Mouse (Mus musculus): ENCODE data around the gene Zfyve26. TPM values are rescaled to one million over a fixed set of nuclear protein-coding genes. Genes with fewer than 3 reads are reported as not detected.

Gene Zfyve26
- polyA plus RNA-seq (2015; fragmentation: Nextera tagmentation; extraction: Ambion mirVana) = 13.0 and 13.9 TPM in 2 replicates

- Histone ChIP-seq H3K4me3 (replicated peaks; ENCODE audit: low read length) (peak within 1 kb of the TSS; percentile 93), H3K9me3 (replicated peaks; ENCODE audit: control insufficient read depth, low read length) (no peaks in the 10 kb centered on the region), H3K4me2 (ENCODE audit: low read depth, low read length) (peak within 1 kb of the TSS; percentile 91), H3K27me3 (ENCODE audit: control insufficient read depth, insufficient read depth, low read length) (no peaks in the 10 kb centered on the region), H3K36me3 (ENCODE audit: control insufficient read depth, insufficient read depth, low read length) (no peaks in the 10 kb centered on the region), H3K27ac (ENCODE audit: low read length) (peak within 1 kb of the TSS; percentile 72; the same call in 1 of the 2 replicates), H3K4me1 (ENCODE audit: control insufficient read depth, insufficient read depth, low read length) (0 out of 2 replicates have a peak, but pooled peaks cover 11% of the 10 kb centered on the region), H3K9ac (ENCODE audit: low read length) (peak within 1 kb of the TSS; percentile 83)
- ATAC-seq (ENCODE audit: insufficient read depth, low FRiP score) = peak; percentile 96
- under 1% methylated on average over 29 of the region's 29 CpGs for WGBS
Measured at GRCm38 (mm10) chr12:79296126-79296816, at the start of gene Zfyve26. Gene Zfyve26, minus strand, starts transcription at chr12:79296304.

GRCm38 (mm10) chr12:79341291-79341845 is 45.3 kb upstream of the Zfyve26 start:
- Histone ChIP-seq H3K4me1 (ENCODE audit: control insufficient read depth, insufficient read depth, low read length) (peaks cover 8% of the 10 kb centered on the region; the same call in 1 of the 2 replicates), H3K4me3 (replicated peaks; ENCODE audit: low read length) (no peak overlapping the region)

GRCm38 (mm10) chr12:79340513-79340912 is 44.4 kb upstream of the Zfyve26 start:
- Histone ChIP-seq H3K4me2 (ENCODE audit: low read depth, low read length) (no peak overlapping the region), H3K4me3 (replicated peaks; ENCODE audit: low read length) (no peak overlapping the region), H3K27me3 (ENCODE audit: control insufficient read depth, insufficient read depth, low read length) (no peaks in the 10 kb centered on the region), H3K9me3 (replicated peaks; ENCODE audit: control insufficient read depth, low read length) (no peaks in the 10 kb centered on the region), H3K27ac (ENCODE audit: low read length) (peak overlapping the region; percentile 50; the same call in 1 of the 2 replicates), H3K36me3 (ENCODE audit: control insufficient read depth, insufficient read depth, low read length) (no peaks in the 10 kb centered on the region), H3K4me1 (ENCODE audit: control insufficient read depth, insufficient read depth, low read length) (peaks cover 8% of the 10 kb centered on the region; the same call in 1 of the 2 replicates), H3K9ac (ENCODE audit: low read length) (no peak overlapping the region)
- peak; percentile 60; the same call in 1 of the 2 replicates for ATAC-seq (ENCODE audit: insufficient read depth, low FRiP score)
- 64% methylated on average over 6 of the region's 6 CpGs for WGBS

More at GRCm38 (mm10) chr12:79341291-79341845, 45.3 kb upstream of the Zfyve26 start:
- Histone ChIP-seq H3K36me3 (ENCODE audit: control insufficient read depth, insufficient read depth, low read length) (no peaks in the 10 kb centered on the region), H3K9me3 (replicated peaks; ENCODE audit: control insufficient read depth, low read length) (no peaks in the 10 kb centered on the region), H3K4me2 (ENCODE audit: low read depth, low read length) (no peak overlapping the region), H3K27ac (ENCODE audit: low read length) (no peak overlapping the region), H3K27me3 (ENCODE audit: control insufficient read depth, insufficient read depth, low read length) (no peaks in the 10 kb centered on the region), H3K9ac (ENCODE audit: low read length) (no peak overlapping the region)
- WGBS = 66% methylated on average over 6 of the region's 6 CpGs
- no peak for ATAC-seq (ENCODE audit: insufficient read depth, low FRiP score)

GRCm38 (mm10) chr12:79338791-79339190 is 42.7 kb upstream of the Zfyve26 start:
- no peaks in the 10 kb centered on the region for H3K27me3 ChIP-seq (ENCODE audit: control insufficient read depth, insufficient read depth, low read length)
- H3K4me1 ChIP-seq (ENCODE audit: control insufficient read depth, insufficient read depth, low read length) = peaks cover 8% of the 10 kb centered on the region; the same call in 1 of the 2 replicates
- no peak overlapping the region for H3K4me2 ChIP-seq (ENCODE audit: low read depth, low read length)
- ATAC-seq (ENCODE audit: insufficient read depth, low FRiP score) = no peak
- H3K9me3 ChIP-seq (replicated peaks; ENCODE audit: control insufficient read depth, low read length) = peaks cover 11% of the 10 kb centered on the region
- no peak overlapping the region for H3K27ac ChIP-seq (ENCODE audit: low read length)
- WGBS = 90% methylated on average over 8 of the region's 8 CpGs
- H3K4me3 ChIP-seq (replicated peaks; ENCODE audit: low read length) = no peak overlapping the region
- no peak overlapping the region for H3K9ac ChIP-seq (ENCODE audit: low read length)
- H3K36me3 ChIP-seq (ENCODE audit: control insufficient read depth, insufficient read depth, low read length) = peaks cover 9% of the 10 kb centered on the region

GRCm38 (mm10) chr12:79331722-79332121 is 35.6 kb upstream of the Zfyve26 start:
- Histone ChIP-seq H3K27ac (ENCODE audit: low read length) (no peak overlapping the region), H3K9me3 (replicated peaks; ENCODE audit: control insufficient read depth, low read length) (peaks cover 12% of the 10 kb centered on the region), H3K4me3 (replicated peaks; ENCODE audit: low read length) (no peak overlapping the region), H3K36me3 (ENCODE audit: control insufficient read depth, insufficient read depth, low read length) (peaks cover 10% of the 10 kb centered on the region), H3K9ac (ENCODE audit: low read length) (no peak overlapping the region), H3K4me2 (ENCODE audit: low read depth, low read length) (no peak overlapping the region), H3K4me1 (ENCODE audit: control insufficient read depth, insufficient read depth, low read length) (no peaks in the 10 kb centered on the region), H3K27me3 (ENCODE audit: control insufficient read depth, insufficient read depth, low read length) (no peaks in the 10 kb centered on the region)
- no peak for ATAC-seq (ENCODE audit: insufficient read depth, low FRiP score)
- 65% methylated on average over 4 of the region's 4 CpGs for WGBS

GRCm38 (mm10) chr12:79330571-79330970 is 34.5 kb upstream of the Zfyve26 start:
- Histone ChIP-seq H3K36me3 (ENCODE audit: control insufficient read depth, insufficient read depth, low read length) (peaks cover 10% of the 10 kb centered on the region), H3K9me3 (replicated peaks; ENCODE audit: control insufficient read depth, low read length) (peaks cover 12% of the 10 kb centered on the region), H3K4me2 (ENCODE audit: low read depth, low read length) (no peak overlapping the region), H3K4me3 (replicated peaks; ENCODE audit: low read length) (no peak overlapping the region), H3K4me1 (ENCODE audit: control insufficient read depth, insufficient read depth, low read length) (no peaks in the 10 kb centered on the region), H3K27me3 (ENCODE audit: control insufficient read depth, insufficient read depth, low read length) (no peaks in the 10 kb centered on the region), H3K9ac (ENCODE audit: low read length) (no peak overlapping the region), H3K27ac (ENCODE audit: low read length) (no peak overlapping the region)
- 67% methylated on average over 2 of the region's 2 CpGs for WGBS
- ATAC-seq (ENCODE audit: insufficient read depth, low FRiP score) = no peak; the same call in 1 of the 2 replicates

- Histone ChIP-seq H3K27me3 (ENCODE audit: control insufficient read depth, insufficient read depth, low read length) (no peaks in the 10 kb centered on the region), H3K4me2 (ENCODE audit: low read depth, low read length) (no peak overlapping the region), H3K4me1 (ENCODE audit: control insufficient read depth, insufficient read depth, low read length) (no peaks in the 10 kb centered on the region), H3K36me3 (ENCODE audit: control insufficient read depth, insufficient read depth, low read length) (no peaks in the 10 kb centered on the region), H3K9me3 (replicated peaks; ENCODE audit: control insufficient read depth, low read length) (no peaks in the 10 kb centered on the region), H3K4me3 (replicated peaks; ENCODE audit: low read length) (no peak overlapping the region), H3K9ac (ENCODE audit: low read length) (no peak overlapping the region), H3K27ac (ENCODE audit: low read length) (peak overlapping the region; percentile 14; the same call in 1 of the 2 replicates)
- no peak for ATAC-seq (ENCODE audit: insufficient read depth, low FRiP score)
- WGBS = 74% methylated on average over 2 of the region's 2 CpGs
Measured at GRCm38 (mm10) chr12:79327868-79328267, 31.8 kb upstream of the Zfyve26 start.

- Histone ChIP-seq H3K27ac (ENCODE audit: low read length) (no peak overlapping the region), H3K4me2 (ENCODE audit: low read depth, low read length) (no peak overlapping the region), H3K9ac (ENCODE audit: low read length) (no peak overlapping the region), H3K4me3 (replicated peaks; ENCODE audit: low read length) (no peak overlapping the region), H3K36me3 (ENCODE audit: control insufficient read depth, insufficient read depth, low read length) (no peaks in the 10 kb centered on the region), H3K9me3 (replicated peaks; ENCODE audit: control insufficient read depth, low read length) (no peaks in the 10 kb centered on the region), H3K27me3 (ENCODE audit: control insufficient read depth, insufficient read depth, low read length) (no peaks in the 10 kb centered on the region), H3K4me1 (ENCODE audit: control insufficient read depth, insufficient read depth, low read length) (no peaks in the 10 kb centered on the region)
- WGBS = 38% methylated on average over 2 of the region's 2 CpGs
- ATAC-seq (ENCODE audit: insufficient read depth, low FRiP score) = no peak
Measured at GRCm38 (mm10) chr12:79326745-79327144, 30.6 kb upstream of the Zfyve26 start.

- Histone ChIP-seq H3K4me2 (ENCODE audit: low read depth, low read length) (no peak overlapping the region), H3K4me1 (ENCODE audit: control insufficient read depth, insufficient read depth, low read length) (no peaks in the 10 kb centered on the region), H3K27ac (ENCODE audit: low read length) (no peak overlapping the region), H3K36me3 (ENCODE audit: control insufficient read depth, insufficient read depth, low read length) (no peaks in the 10 kb centered on the region), H3K4me3 (replicated peaks; ENCODE audit: low read length) (no peak overlapping the region), H3K9me3 (replicated peaks; ENCODE audit: control insufficient read depth, low read length) (no peaks in the 10 kb centered on the region), H3K27me3 (ENCODE audit: control insufficient read depth, insufficient read depth, low read length) (no peaks in the 10 kb centered on the region), H3K9ac (ENCODE audit: low read length) (no peak overlapping the region)
- WGBS = 39% methylated on average over 2 of the region's 2 CpGs
- ATAC-seq (ENCODE audit: insufficient read depth, low FRiP score) = no peak
Measured at GRCm38 (mm10) chr12:79326236-79326635, 30.1 kb upstream of the Zfyve26 start.
